ENCODE assay signal across 18 mouse cellular contexts in the genomic region with DNA sequence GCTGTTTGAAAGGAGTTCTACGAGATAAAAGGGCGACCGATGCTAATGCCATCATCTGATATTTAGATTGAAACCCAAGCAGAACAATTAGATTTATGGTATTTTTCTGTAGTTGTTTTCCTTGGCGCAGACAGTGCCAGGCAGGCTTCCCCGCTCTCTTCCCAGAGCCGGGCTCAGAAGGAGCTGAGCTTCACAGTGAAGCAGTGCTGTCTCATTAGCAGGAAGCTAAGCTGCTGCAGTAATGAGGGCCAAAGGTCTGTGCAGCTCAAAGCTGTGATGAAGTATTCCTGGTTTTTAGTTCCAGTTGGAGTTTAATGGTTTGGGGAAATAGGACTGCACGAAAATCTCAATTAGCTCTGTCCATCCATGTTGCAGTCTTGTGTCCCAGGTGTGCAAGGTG.
A peak's percentile ranks its signal among the peaks of the same experiment; 100 is the strongest.
DNase-seq lines count a peak whose midpoint lies in the region; ATAC-seq and TF ChIP-seq lines count a peak whose summit lies in the region.
"Had no signal": no experiment of that assay in that cellular context is flagged by ENCODE, and none has a peak within 500 bp of the region (broad histone marks: within the 10 kb centered on the region; RNA-seq: fewer than 3 reads in every experiment).

No protein-coding gene starts in this region.

- no peaks in the 10 kb centered on the region for H3K9me3 ChIP-seq in kidney, embryonic 14.5 days (ENCODE audit: control insufficient read depth, low read length)
- H3K9me3 ChIP-seq in forebrain, embryonic 14.5 days (replicated peaks; ENCODE audit: control insufficient read depth, low read length) = no peaks in the 10 kb centered on the region
- no peaks in the 10 kb centered on the region for H3K9me3 ChIP-seq in midbrain, embryonic 15.5 days
- H3K9me3 ChIP-seq: G1E; limb, embryonic 12.5 days; stomach, embryonic 15.5 days had no signal

- H3K9ac ChIP-seq in kidney, embryonic 14.5 days (ENCODE audit: low read depth, low read length) = no peak overlapping the region
- H3K9ac ChIP-seq in forebrain, embryonic 14.5 days (ENCODE audit: low read length) = no peak overlapping the region
- H3K9ac ChIP-seq in midbrain, embryonic 15.5 days = no peak overlapping the region
- H3K9ac ChIP-seq: limb, embryonic 12.5 days; liver, embryonic 14.5 days; stomach, embryonic 15.5 days had no signal

- WGBS in kidney, embryonic 14.5 days = 40% methylated on average over 7 of the region's 7 CpGs
- WGBS in forebrain, embryonic 14.5 days = 43% methylated on average over 7 of the region's 7 CpGs
- WGBS in midbrain, embryonic 15.5 days = 48% methylated on average over 7 of the region's 7 CpGs
- WGBS in lung, adult 2 months = 93% methylated on average over 7 of the region's 7 CpGs

- H3K36me3 ChIP-seq in kidney, embryonic 14.5 days (ENCODE audit: control insufficient read depth, insufficient read depth, low read length) = no peaks in the 10 kb centered on the region
- no peaks in the 10 kb centered on the region for H3K36me3 ChIP-seq in forebrain, embryonic 14.5 days (ENCODE audit: control insufficient read depth, insufficient read depth, low read length)
- no peaks in the 10 kb centered on the region for H3K36me3 ChIP-seq in midbrain, embryonic 15.5 days (replicated peaks)
- H3K36me3 ChIP-seq: limb, embryonic 12.5 days; stomach, embryonic 15.5 days had no signal

- H3K4me2 ChIP-seq in kidney, embryonic 14.5 days (replicated peaks; ENCODE audit: low read depth, low read length) = no peak overlapping the region
- no peak overlapping the region for H3K4me2 ChIP-seq in forebrain, embryonic 14.5 days (ENCODE audit: low read length)
- no peak overlapping the region for H3K4me2 ChIP-seq in midbrain, embryonic 15.5 days
- H3K4me2 ChIP-seq: heart, embryonic 11.5 days; limb, embryonic 12.5 days; stomach, embryonic 15.5 days had no signal

- H3K27me3 ChIP-seq in kidney, embryonic 14.5 days (ENCODE audit: control insufficient read depth, insufficient read depth, low read length) = no peaks in the 10 kb centered on the region
- H3K27me3 ChIP-seq in forebrain, embryonic 14.5 days (replicated peaks; ENCODE audit: control insufficient read depth, insufficient read depth, low read length) = no peaks in the 10 kb centered on the region
- H3K27me3 ChIP-seq in midbrain, embryonic 15.5 days (replicated peaks) = no peaks in the 10 kb centered on the region
- H3K27me3 ChIP-seq: limb, embryonic 12.5 days; stomach, embryonic 15.5 days had no signal

- no peak for ATAC-seq in kidney, embryonic 14.5 days (ENCODE audit: low FRiP score, low TSS enrichment)
- peak; percentile 62; the same call in 1 of the 2 replicates for ATAC-seq in forebrain, embryonic 14.5 days
- no peak for ATAC-seq in midbrain, embryonic 15.5 days (replicated peaks)

- no peak overlapping the region for H3K4me3 ChIP-seq in kidney, embryonic 14.5 days (ENCODE audit: low read length)
- H3K4me3 ChIP-seq in forebrain, embryonic 14.5 days (ENCODE audit: low read depth, low read length) = no peak overlapping the region
- H3K4me3 ChIP-seq in midbrain, embryonic 15.5 days = no peak overlapping the region
- no peak overlapping the region for H3K4me3 ChIP-seq in lung, adult 2 months (replicated peaks; ENCODE audit: extremely low read depth, low read depth, low read length)
- H3K4me3 ChIP-seq: left cerebral cortex, adult 2 months; limb, embryonic 12.5 days; stomach, embryonic 15.5 days had no signal

- TF ChIP-seq POLR2A in lung, adult 2 months (IDR thresholded peaks at IDR 0.05; ENCODE audit: borderline replicate concordance, extremely low read depth, low read depth, low read length) = no peak

- H3K27ac ChIP-seq in kidney, embryonic 14.5 days (ENCODE audit: low read depth, low read length) = no peak overlapping the region
- H3K27ac ChIP-seq in forebrain, embryonic 14.5 days (ENCODE audit: low read depth, low read length) = peak overlapping the region; percentile 41; the same call in 1 of the 2 replicates
- H3K27ac ChIP-seq in midbrain, embryonic 15.5 days = peak overlapping the region; percentile 57; the same call in 1 of the 2 replicates
- H3K27ac ChIP-seq: left cerebral cortex, adult 2 months; limb, embryonic 12.5 days; liver, embryonic 14.5 days; stomach, embryonic 15.5 days had no signal

- TF ChIP-seq CTCF in lung, adult 2 months (IDR thresholded peaks at IDR 0.05; ENCODE audit: insufficient read depth, low read length) = no peak

- peak; percentile 15 to 30 for DNase-seq in kidney, adult 8-10 months
- peak; percentile 71 for DNase-seq in forebrain, embryonic 14.5 days (ENCODE audit: low spot score)
- peak; percentile 33 for DNase-seq in kidney, adult 9 months
- DNase-seq in adrenal gland, adult 18-20 months (ENCODE audit: low spot score in 2 of 2) = no peak
- no peak for DNase-seq in heart, adult 11 months
- no peak for DNase-seq in lung, adult 2 months
- DNase-seq: adrenal gland, postnatal 14 days; cerebellum, postnatal 10 days; gastrocnemius, postnatal 36 days; retina, postnatal 1 day had no signal

- peaks cover 20% of the 10 kb centered on the region for H3K4me1 ChIP-seq in kidney, embryonic 14.5 days (ENCODE audit: control insufficient read depth, insufficient read depth, low read length)
- H3K4me1 ChIP-seq in forebrain, embryonic 14.5 days (ENCODE audit: control insufficient read depth, insufficient read depth, low read length) = peaks cover 22% of the 10 kb centered on the region
- peaks cover 37% of the 10 kb centered on the region for H3K4me1 ChIP-seq in midbrain, embryonic 15.5 days
- peaks cover 2% of the 10 kb centered on the region; the same call in 1 of the 2 replicates for H3K4me1 ChIP-seq in lung, adult 2 months (ENCODE audit: control insufficient read depth, insufficient read depth, low read length)

Comparison
In these comparisons a context has a peak if more than half of its experiments do, and no peak if none do; other contexts are left out.
1. DNase-seq: peak in kidney, adult 8-10 months (2 of 2), forebrain, embryonic 14.5 days (single experiment) and kidney, adult 9 months (single experiment); none in adrenal gland, adult 18-20 months (0 of 2), heart, adult 11 months (single experiment) and lung, adult 2 months (single experiment).